Mouse (Mus musculus) kidney, postnatal 14 days (tissue): ENCODE results near the gene Fgf11.

ENCODE experiments used
- DNase-seq: peaks from one replicate; pipeline ENCODE4 v3.0.0; 2022; ENCODE audit warnings: mixed read lengths

Gene Fgf11

DNA sequence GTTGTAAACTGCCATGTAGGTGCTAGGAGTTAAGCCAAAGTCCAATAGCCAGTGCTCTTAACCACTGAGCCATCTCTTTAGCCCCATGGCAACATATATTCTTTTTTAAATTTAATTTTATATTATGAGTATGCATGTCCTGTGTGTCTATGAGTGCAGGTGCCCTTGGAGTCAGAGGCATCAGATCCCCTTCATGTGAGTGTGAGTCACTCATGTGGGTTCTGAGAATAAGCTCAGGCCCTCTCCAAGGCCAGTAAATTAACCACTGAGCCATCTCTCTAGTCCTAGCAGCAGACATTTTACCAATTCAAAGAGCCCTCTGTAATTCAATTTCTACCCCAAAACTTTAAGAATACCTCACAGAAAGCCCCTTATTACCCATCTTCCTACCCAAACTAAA is 49.0 kb downstream of the Fgf11 start:
- no peak for DNase-seq

DNA sequence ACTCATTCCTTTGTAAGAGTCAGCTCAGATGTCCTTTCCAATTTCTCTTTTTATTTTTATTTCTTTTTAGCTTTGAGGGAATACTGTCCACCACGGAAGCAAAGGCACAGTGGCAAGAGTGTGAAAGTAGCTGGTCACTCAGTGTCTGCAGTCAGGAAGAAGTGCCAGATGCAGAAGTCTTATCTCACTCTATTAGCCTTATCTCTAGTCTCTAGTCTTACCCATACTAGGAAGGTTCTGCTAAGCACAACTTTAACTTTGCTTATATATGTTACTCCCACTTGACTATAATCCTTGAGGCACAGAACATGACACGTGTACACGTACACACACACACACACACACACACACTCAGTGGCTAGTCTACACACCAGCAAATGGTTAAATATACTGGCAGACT is 50.0 kb downstream of the Fgf11 start:
- no peak for DNase-seq
